Mouse (Mus musculus) stomach, postnatal 0 days (tissue): ENCODE data around the gene Tmem110. TPM values are rescaled to one million over a fixed set of nuclear protein-coding genes. Genes with fewer than 3 reads are reported as not detected.

ENCODE experiments used
- ATAC-seq: fragments of 200-750 bp; cut with Nextera tagmentation; 2 replicates; pipeline ENCODE4 v1.8.0; 2017; ENCODE audit not compliant: low FRiP score, low TSS enrichment
- DNase-seq: peaks from one replicate; pipeline ENCODE4 v3.0.0-alpha.2; 2016; ENCODE audit warnings: low spot score
- H3K27ac ChIP-seq: fragments of 300-500 bp; sonication (generic); replicated peaks from 2 replicates; pipeline ENCODE4 v1.5.1; 2014; ENCODE audit warnings: mild to moderate bottlenecking, control low read depth
- H3K27me3 ChIP-seq: fragments of 300-500 bp; sonication (generic); 2 replicates; pipeline ENCODE4 v1.6.1; 2014; ENCODE audit warnings: low read length; ENCODE audit not compliant: control insufficient read depth, insufficient read depth
- H3K36me3 ChIP-seq: fragments of 300-500 bp; sonication (generic); 2 replicates; pipeline ENCODE4 v1.6.1; 2014; ENCODE audit warnings: low read length, mixed read lengths; ENCODE audit not compliant: control insufficient read depth, insufficient read depth
- H3K4me1 ChIP-seq: fragments of 300-500 bp; sonication (generic); replicated peaks from 2 replicates; pipeline ENCODE4 v1.6.1; 2014; ENCODE audit warnings: antibody characterized with exemption; ENCODE audit not compliant: control insufficient read depth, insufficient read depth
- H3K4me2 ChIP-seq: fragments of 300-500 bp; sonication (generic); replicated peaks from 2 replicates; pipeline ENCODE4 v1.6.1; 2014; ENCODE audit warnings: low read depth, mild to moderate bottlenecking, control low read depth, moderate library complexity
- H3K4me3 ChIP-seq: fragments of 300-500 bp; sonication (generic); 2 replicates; pipeline ENCODE4 v1.5.1; 2014; ENCODE audit warnings: low read depth, low read length, control low read depth
- H3K9ac ChIP-seq: fragments of 300-500 bp; sonication (generic); 2 replicates; pipeline ENCODE4 v1.6.1; 2014; ENCODE audit warnings: mild to moderate bottlenecking, low read length, control low read depth, mixed read lengths
- H3K9me3 ChIP-seq: fragments of 300-500 bp; sonication (generic); 2 replicates; pipeline ENCODE4 v1.6.1; 2016; ENCODE audit warnings: low read length; ENCODE audit not compliant: control insufficient read depth
- CTCF ChIP-seq: IDR thresholded peaks from 2 replicates; pipeline ENCODE4 v1.5.1; 2016; ENCODE audit warnings: antibody characterized with exemption, low read depth, mild to moderate bottlenecking, moderate library complexity
- EP300 ChIP-seq: optimal IDR thresholded peaks from 2 replicates; pipeline ENCODE3; 2016; ENCODE audit warnings: antibody characterized with exemption
- WGBS: fragments of 180-500 bp; shearing (Covaris S2); extraction: QIAGEN DNeasy Blood & Tissue Kit; methylation state at CpG from one replicate; pipeline ENCODE4 v1.1.7; 2014; 5-methylcytosine and 5-hydroxymethylcytosine counted together
- polyA plus RNA-seq: library from polyadenylated mRNA; unstranded; fragments of >200 nt; fragmentation: Nextera tagmentation; extraction: Ambion mirVana; gene quantifications from 2 replicates; pipeline ENCODE4 v1.2.1, GENCODE M21; 2015

The Tmem110 gene
- polyA plus RNA-seq, 1 experiment from 2014 or later, result 24.0 TPM

GRCm38 (mm10) chr14:30856885-30857507, 31.6 kb downstream of the Tmem110 start:
- ATAC-seq, result peak; percentile 58; the same call in 1 of the 2 replicates
- 58% methylated on average over 10 of the region's 10 CpGs for WGBS
- no peak overlapping the region for H3K4me2 ChIP-seq
- no peak overlapping the region for H3K27ac ChIP-seq
- H3K9ac ChIP-seq, result no peak overlapping the region
- H3K9me3 ChIP-seq, result no peaks in the 10 kb centered on the region
- H3K4me1 ChIP-seq, result 0 out of 2 replicates have a peak, but pooled peaks cover 2% of the 10 kb centered on the region
- no peaks in the 10 kb centered on the region for H3K27me3 ChIP-seq
- TF ChIP-seq EP300 (no peak), CTCF (no peak)
- H3K36me3 ChIP-seq, result no peaks in the 10 kb centered on the region
- peak; percentile 42 for DNase-seq
- H3K4me3 ChIP-seq, result no peak overlapping the region

GRCm38 (mm10) chr14:30857990-30858389, 32.6 kb downstream of the Tmem110 start:
- H3K27ac ChIP-seq, result no peak overlapping the region
- no peaks in the 10 kb centered on the region for H3K36me3 ChIP-seq
- H3K9me3 ChIP-seq, result no peaks in the 10 kb centered on the region
- H3K4me2 ChIP-seq, result no peak overlapping the region
- no peak overlapping the region for H3K4me3 ChIP-seq
- H3K9ac ChIP-seq, result no peak overlapping the region
- DNase-seq (no peak), ATAC-seq (no peak)
- H3K27me3 ChIP-seq, result no peaks in the 10 kb centered on the region
- TF ChIP-seq CTCF (peak; percentile 58), EP300 (no peak)
- WGBS, result 80% methylated on average over 4 of the region's 4 CpGs
- H3K4me1 ChIP-seq, result 0 out of 2 replicates have a peak, but pooled peaks cover 2% of the 10 kb centered on the region

- ATAC-seq (peak; percentile 78), DNase-seq (peak; percentile 73)
- TF ChIP-seq EP300, result no peak
- TF ChIP-seq CTCF, result no peak
- Histone ChIP-seq H3K36me3 (peaks cover 4% of the 10 kb centered on the region; the same call in 1 of the 2 replicates), H3K4me1 (0 out of 2 replicates have a peak, but pooled peaks cover 2% of the 10 kb centered on the region), H3K4me2 (peak overlapping the region; percentile 6), H3K4me3 (no peak overlapping the region), H3K9ac (no peak overlapping the region), H3K27me3 (no peaks in the 10 kb centered on the region), H3K9me3 (no peaks in the 10 kb centered on the region), H3K27ac (peak overlapping the region; percentile 45)
- 23% methylated on average over 16 of the region's 16 CpGs for WGBS
These were observed 36.2 kb downstream of the Tmem110 start for GRCm38 (mm10) chr14:30861421-30862125.

GRCm38 (mm10) chr14:30862368-30862767, 37.0 kb downstream of the Tmem110 start:
- Histone ChIP-seq H3K27ac (no peak overlapping the region), H3K27me3 (no peaks in the 10 kb centered on the region), H3K9me3 (no peaks in the 10 kb centered on the region), H3K9ac (no peak overlapping the region), H3K4me1 (0 out of 2 replicates have a peak, but pooled peaks cover 2% of the 10 kb centered on the region), H3K4me2 (no peak overlapping the region), H3K36me3 (peaks cover 4% of the 10 kb centered on the region; the same call in 1 of the 2 replicates), H3K4me3 (no peak overlapping the region)
- ATAC-seq (no peak), DNase-seq (no peak)
- TF ChIP-seq CTCF, result no peak
- TF ChIP-seq EP300, result no peak
- 70% methylated on average over 9 of the region's 9 CpGs for WGBS

GRCm38 (mm10) chr14:30865311-30865710, 39.9 kb downstream of the Tmem110 start:
- Histone ChIP-seq H3K4me1 (peaks cover 6% of the 10 kb centered on the region; the same call in 1 of the 2 replicates), H3K27ac (no peak overlapping the region), H3K4me2 (no peak overlapping the region), H3K9ac (no peak overlapping the region), H3K36me3 (peaks cover 4% of the 10 kb centered on the region), H3K4me3 (no peak overlapping the region), H3K27me3 (no peaks in the 10 kb centered on the region), H3K9me3 (no peaks in the 10 kb centered on the region)
- ATAC-seq, result no peak
- DNase-seq, result peak; percentile 29
- WGBS, result 72% methylated on average over 3 of the region's 3 CpGs
- TF ChIP-seq EP300 (no peak), CTCF (peak; percentile 83)

- Histone ChIP-seq H3K4me3 (no peak overlapping the region), H3K9me3 (no peaks in the 10 kb centered on the region), H3K9ac (no peak overlapping the region), H3K36me3 (peaks cover 4% of the 10 kb centered on the region), H3K27ac (no peak overlapping the region), H3K4me1 (peaks cover 4% of the 10 kb centered on the region; the same call in 1 of the 2 replicates), H3K27me3 (no peaks in the 10 kb centered on the region), H3K4me2 (no peak overlapping the region)
- 33% methylated on average over 5 of the region's 5 CpGs for WGBS
- DNase-seq (peak; percentile 84), ATAC-seq (peak; percentile 55)
- TF ChIP-seq CTCF (peak; percentile 96), EP300 (no peak)
These were observed 41.7 kb downstream of the Tmem110 start for GRCm38 (mm10) chr14:30867042-30867441.
